Mouse (Mus musculus): ENCODE results near the gene Luc7l3.

DNA sequence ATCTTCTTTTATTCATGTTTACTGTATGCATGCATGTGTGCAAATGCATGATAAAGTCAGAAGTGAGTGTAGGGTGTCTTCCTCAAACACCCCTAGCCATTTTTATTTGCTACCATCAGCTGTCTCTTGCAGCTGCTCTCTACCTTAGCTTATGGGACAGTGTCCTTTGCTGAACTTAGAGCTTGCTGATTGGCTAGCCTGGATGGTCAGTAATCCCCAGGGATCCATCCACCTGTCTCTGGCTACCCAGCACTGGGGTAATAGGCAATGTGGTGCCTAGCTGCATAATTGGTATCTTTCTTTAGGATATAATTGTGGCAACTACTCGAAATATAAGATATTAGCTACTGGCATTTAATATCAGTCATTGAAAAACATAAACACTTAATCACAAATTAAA is 9.1 kb downstream of the Luc7l3 start:
- TF ChIP-seq CTCF (IDR thresholded peaks at IDR 0.05; ENCODE audit: low read depth) (no peak), EP300 (IDR thresholded peaks at IDR 0.05; ENCODE audit: low read depth) (no peak)

All from liver, postnatal 0 days (tissue).